Mouse (Mus musculus): ENCODE measurements around the gene 1700025G04Rik. TPM values are rescaled to one million over a fixed set of nuclear protein-coding genes. Genes with fewer than 3 reads are reported as not detected.

Gene 1700025G04Rik
- polyA plus RNA-seq, 1 experiment = 5.0 TPM

GRCm38 (mm10) chr1:151933605-151934004, 156.3 kb downstream of the 1700025G04Rik start:
- no peak for DNase-seq
- WGBS = 96% methylated on average over 6 of the region's 6 CpGs
- no peak overlapping the region for H3K4me3 ChIP-seq (ENCODE audit: control insufficient read depth, insufficient read depth, low read length)
- H3K4me1 ChIP-seq (replicated peaks; ENCODE audit: control insufficient read depth, insufficient read depth, low read length) = no peaks in the 10 kb centered on the region; the same call in 1 of the 2 replicates
- TF ChIP-seq POLR2A (IDR thresholded peaks at IDR 0.05; ENCODE audit: control insufficient read depth, extremely low read depth, insufficient read depth, low read length, poor library complexity) (no peak), CTCF (IDR thresholded peaks at IDR 0.05; ENCODE audit: borderline replicate concordance, control insufficient read depth, extremely low read depth, insufficient read depth, low read length, poor library complexity) (no peak)
- H3K36me3 ChIP-seq (ENCODE audit: control insufficient read depth, insufficient read depth, low read length) = no peaks in the 10 kb centered on the region
- H3K27ac ChIP-seq (ENCODE audit: control insufficient read depth, insufficient read depth, low read length) = no peak overlapping the region
- no peaks in the 10 kb centered on the region for H3K27me3 ChIP-seq (ENCODE audit: control insufficient read depth, insufficient read depth, low read length)

DNA sequence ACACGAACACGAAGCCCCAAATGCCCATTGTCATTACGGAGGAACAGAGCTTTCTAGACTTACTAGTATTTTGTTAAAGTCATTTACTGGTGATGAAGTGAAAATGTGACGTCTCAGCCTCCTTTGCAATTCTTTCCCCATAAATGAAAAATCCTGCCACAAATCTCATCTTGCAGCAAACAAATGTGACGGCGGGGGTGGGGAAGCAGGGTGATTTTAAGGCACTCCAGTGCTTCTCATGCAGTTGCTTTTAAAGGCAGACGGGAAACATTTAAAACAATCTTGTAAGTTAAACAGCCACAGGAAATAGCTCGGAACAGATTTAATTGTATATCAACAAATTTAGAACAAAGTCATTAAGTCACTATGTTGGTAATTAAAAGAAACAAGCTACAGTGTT, 163.1 kb downstream of the 1700025G04Rik start:
- Histone ChIP-seq H3K36me3 (ENCODE audit: control insufficient read depth, insufficient read depth, low read length) (no peaks in the 10 kb centered on the region), H3K27ac (ENCODE audit: control insufficient read depth, insufficient read depth, low read length) (no peak overlapping the region), H3K4me1 (replicated peaks; ENCODE audit: control insufficient read depth, insufficient read depth, low read length) (no peaks in the 10 kb centered on the region), H3K27me3 (ENCODE audit: control insufficient read depth, insufficient read depth, low read length) (no peaks in the 10 kb centered on the region), H3K4me3 (ENCODE audit: control insufficient read depth, insufficient read depth, low read length) (no peak overlapping the region)
- TF ChIP-seq POLR2A (IDR thresholded peaks at IDR 0.05; ENCODE audit: control insufficient read depth, extremely low read depth, insufficient read depth, low read length, poor library complexity) (no peak), CTCF (IDR thresholded peaks at IDR 0.05; ENCODE audit: borderline replicate concordance, control insufficient read depth, extremely low read depth, insufficient read depth, low read length, poor library complexity) (no peak)
- WGBS = 95% methylated on average over 8 of the region's 8 CpGs
- DNase-seq = no peak

- H3K36me3 ChIP-seq (ENCODE audit: control insufficient read depth, insufficient read depth, low read length) = no peaks in the 10 kb centered on the region
- no peaks in the 10 kb centered on the region for H3K4me1 ChIP-seq (replicated peaks; ENCODE audit: control insufficient read depth, insufficient read depth, low read length)
- no peaks in the 10 kb centered on the region for H3K27me3 ChIP-seq (ENCODE audit: control insufficient read depth, insufficient read depth, low read length)
- WGBS = 22% methylated on average over 4 of the region's 4 CpGs
- DNase-seq = no peak
- no peak overlapping the region for H3K4me3 ChIP-seq (ENCODE audit: control insufficient read depth, insufficient read depth, low read length)
- TF ChIP-seq POLR2A (IDR thresholded peaks at IDR 0.05; ENCODE audit: control insufficient read depth, extremely low read depth, insufficient read depth, low read length, poor library complexity) (no peak), CTCF (IDR thresholded peaks at IDR 0.05; ENCODE audit: borderline replicate concordance, control insufficient read depth, extremely low read depth, insufficient read depth, low read length, poor library complexity) (no peak)
- H3K27ac ChIP-seq (ENCODE audit: control insufficient read depth, insufficient read depth, low read length) = no peak overlapping the region
Observed at GRCm38 (mm10) chr1:151926141-151926540, 163.8 kb downstream of the 1700025G04Rik start.

GRCm38 (mm10) chr1:151925738-151926137, 164.2 kb downstream of the 1700025G04Rik start:
- WGBS = 86% methylated on average over 7 of the region's 7 CpGs
- Histone ChIP-seq H3K27ac (ENCODE audit: control insufficient read depth, insufficient read depth, low read length) (no peak overlapping the region), H3K36me3 (ENCODE audit: control insufficient read depth, insufficient read depth, low read length) (no peaks in the 10 kb centered on the region), H3K4me3 (ENCODE audit: control insufficient read depth, insufficient read depth, low read length) (no peak overlapping the region), H3K27me3 (ENCODE audit: control insufficient read depth, insufficient read depth, low read length) (no peaks in the 10 kb centered on the region), H3K4me1 (replicated peaks; ENCODE audit: control insufficient read depth, insufficient read depth, low read length) (no peaks in the 10 kb centered on the region)
- no peak for TF ChIP-seq POLR2A (IDR thresholded peaks at IDR 0.05; ENCODE audit: control insufficient read depth, extremely low read depth, insufficient read depth, low read length, poor library complexity)
- TF ChIP-seq CTCF (IDR thresholded peaks at IDR 0.05; ENCODE audit: borderline replicate concordance, control insufficient read depth, extremely low read depth, insufficient read depth, low read length, poor library complexity) = no peak
- no peak for DNase-seq

DNA sequence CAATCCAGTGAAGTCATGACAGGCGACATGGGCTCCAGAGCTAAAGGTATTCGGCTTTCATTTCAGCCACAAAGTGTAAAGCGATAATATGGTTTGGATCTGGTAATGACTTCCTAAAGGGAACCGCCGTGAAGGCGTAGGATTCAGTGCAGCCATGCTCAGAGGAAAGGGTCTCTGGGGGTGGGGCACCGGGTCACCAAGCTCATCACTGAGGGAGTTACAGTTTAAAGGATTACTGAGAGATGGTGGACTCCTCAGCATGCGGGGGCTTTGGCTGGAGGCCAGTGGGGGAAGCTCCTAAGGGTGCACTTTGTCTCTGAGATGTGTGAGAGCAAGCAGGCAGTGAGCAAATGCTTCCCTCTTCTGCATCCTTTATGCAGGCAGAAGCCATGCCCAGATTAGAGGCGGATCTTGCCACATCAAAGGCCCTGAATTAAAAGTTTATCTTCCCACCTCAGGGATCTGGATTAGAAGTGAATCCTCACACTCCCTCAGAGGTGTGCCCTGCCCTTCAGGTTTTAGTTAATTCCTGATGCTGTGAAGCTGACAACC, 171.0 kb downstream of the 1700025G04Rik start:
- no peaks in the 10 kb centered on the region for H3K4me1 ChIP-seq (replicated peaks; ENCODE audit: control insufficient read depth, insufficient read depth, low read length)
- no peak for DNase-seq
- no peak for TF ChIP-seq POLR2A (IDR thresholded peaks at IDR 0.05; ENCODE audit: control insufficient read depth, extremely low read depth, insufficient read depth, low read length, poor library complexity)
- TF ChIP-seq CTCF (IDR thresholded peaks at IDR 0.05; ENCODE audit: borderline replicate concordance, control insufficient read depth, extremely low read depth, insufficient read depth, low read length, poor library complexity) = no peak
- WGBS = 91% methylated on average over 9 of the region's 9 CpGs
- no peak overlapping the region for H3K4me3 ChIP-seq (ENCODE audit: control insufficient read depth, insufficient read depth, low read length)
- H3K36me3 ChIP-seq (ENCODE audit: control insufficient read depth, insufficient read depth, low read length) = no peaks in the 10 kb centered on the region
- H3K27ac ChIP-seq (ENCODE audit: control insufficient read depth, insufficient read depth, low read length) = no peak overlapping the region
- no peaks in the 10 kb centered on the region for H3K27me3 ChIP-seq (ENCODE audit: control insufficient read depth, insufficient read depth, low read length)

- 74% methylated on average over 3 of the region's 3 CpGs for WGBS
- TF ChIP-seq CTCF (IDR thresholded peaks at IDR 0.05; ENCODE audit: borderline replicate concordance, control insufficient read depth, extremely low read depth, insufficient read depth, low read length, poor library complexity) = no peak
- no peak for TF ChIP-seq POLR2A (IDR thresholded peaks at IDR 0.05; ENCODE audit: control insufficient read depth, extremely low read depth, insufficient read depth, low read length, poor library complexity)
- Histone ChIP-seq H3K27ac (ENCODE audit: control insufficient read depth, insufficient read depth, low read length) (no peak overlapping the region), H3K27me3 (ENCODE audit: control insufficient read depth, insufficient read depth, low read length) (no peaks in the 10 kb centered on the region), H3K4me1 (replicated peaks; ENCODE audit: control insufficient read depth, insufficient read depth, low read length) (no peaks in the 10 kb centered on the region), H3K4me3 (ENCODE audit: control insufficient read depth, insufficient read depth, low read length) (no peak overlapping the region), H3K36me3 (ENCODE audit: control insufficient read depth, insufficient read depth, low read length) (no peaks in the 10 kb centered on the region)
- DNase-seq = no peak
Observed at GRCm38 (mm10) chr1:151917736-151918135, 172.2 kb downstream of the 1700025G04Rik start.

GRCm38 (mm10) chr1:151914494-151914893, 175.4 kb downstream of the 1700025G04Rik start:
- H3K4me3 ChIP-seq (ENCODE audit: control insufficient read depth, insufficient read depth, low read length) = no peak overlapping the region
- no peaks in the 10 kb centered on the region for H3K36me3 ChIP-seq (ENCODE audit: control insufficient read depth, insufficient read depth, low read length)
- TF ChIP-seq POLR2A (IDR thresholded peaks at IDR 0.05; ENCODE audit: control insufficient read depth, extremely low read depth, insufficient read depth, low read length, poor library complexity) (no peak), CTCF (IDR thresholded peaks at IDR 0.05; ENCODE audit: borderline replicate concordance, control insufficient read depth, extremely low read depth, insufficient read depth, low read length, poor library complexity) (no peak)
- no peak overlapping the region for H3K27ac ChIP-seq (ENCODE audit: control insufficient read depth, insufficient read depth, low read length)
- H3K27me3 ChIP-seq (ENCODE audit: control insufficient read depth, insufficient read depth, low read length) = no peaks in the 10 kb centered on the region
- WGBS = 94% methylated on average over 9 of the region's 9 CpGs
- no peak for DNase-seq
- no peaks in the 10 kb centered on the region for H3K4me1 ChIP-seq (replicated peaks; ENCODE audit: control insufficient read depth, insufficient read depth, low read length)

All from thymus, adult 2 months (tissue).